Mouse (Mus musculus): ENCODE measurements at regions not wholly inside any gene's neighbourhood (a gene's known extent, or its start where the extent isn't known, plus 50 kb on each side); places are given as distances from the start of the nearest gene placed in this dataset.
A peak's percentile ranks its signal among the peaks of the same experiment; 100 is the strongest.

GRCm38 (mm10) chr8:53695323-53695722, 56.5 kb upstream of the Neil3 start:
- peak; percentile 69 for DNase-seq (ENCODE audit: low read depth)
- TF ChIP-seq CTCF (IDR thresholded peaks at IDR 0.05; ENCODE audit: borderline replicate concordance, extremely low read depth, insufficient read depth, insufficient read length) (no peak), POLR2A (IDR thresholded peaks at IDR 0.05; ENCODE audit: borderline replicate concordance, extremely low read depth, insufficient read depth, insufficient read length, poor library complexity, severe bottlenecking) (no peak)

Data from brain, embryonic 14.5 days (tissue).